Comparison of ENCODE assay signal across 9 mouse cellular contexts in genomic region chr11:117267828-117268227, GRCm38 (mm10).
DNase-seq lines count a peak whose midpoint lies in the region; ATAC-seq lines count a peak whose summit lies in the region.
"Had no signal": no experiment of that assay in that cellular context is flagged by ENCODE, and none has a peak within 500 bp of the region (broad histone marks: within the 10 kb centered on the region; RNA-seq: fewer than 3 reads in every experiment).

No protein-coding gene starts in this region.

- H3K4me1 ChIP-seq in heart, embryonic 13.5 days = peaks cover 70% of the 10 kb centered on the region
- peaks cover 95% of the 10 kb centered on the region for H3K4me1 ChIP-seq in embryonic facial prominence, embryonic 10.5 days
- peaks cover 71% of the 10 kb centered on the region for H3K4me1 ChIP-seq in hindbrain, embryonic 13.5 days (replicated peaks)
- peaks cover 42% of the 10 kb centered on the region for H3K4me1 ChIP-seq in midbrain, embryonic 11.5 days (ENCODE audit: control insufficient read depth, insufficient read depth, low read length)

- peak overlapping the region; percentile 70 for H3K4me3 ChIP-seq in heart, embryonic 13.5 days
- peak overlapping the region; percentile 88 for H3K4me3 ChIP-seq in embryonic facial prominence, embryonic 10.5 days
- peak overlapping the region; percentile 57 for H3K4me3 ChIP-seq in hindbrain, embryonic 13.5 days
- peak overlapping the region; percentile 71 for H3K4me3 ChIP-seq in midbrain, embryonic 11.5 days (ENCODE audit: low read depth, low read length)

- H3K36me3 ChIP-seq in heart, embryonic 13.5 days = no peaks in the 10 kb centered on the region
- H3K36me3 ChIP-seq in embryonic facial prominence, embryonic 10.5 days (replicated peaks) = peaks cover 29% of the 10 kb centered on the region
- no peaks in the 10 kb centered on the region for H3K36me3 ChIP-seq in hindbrain, embryonic 13.5 days
- no peaks in the 10 kb centered on the region for H3K36me3 ChIP-seq in midbrain, embryonic 11.5 days (ENCODE audit: control insufficient read depth, insufficient read depth, low read length)

- peaks cover 28% of the 10 kb centered on the region for H3K27me3 ChIP-seq in heart, embryonic 13.5 days (replicated peaks)
- no peaks in the 10 kb centered on the region for H3K27me3 ChIP-seq in embryonic facial prominence, embryonic 10.5 days (replicated peaks; ENCODE audit: low read depth, poor library complexity, severe bottlenecking)
- peaks cover 10% of the 10 kb centered on the region; the same call in 1 of the 2 replicates for H3K27me3 ChIP-seq in hindbrain, embryonic 13.5 days
- peaks cover 2% of the 10 kb centered on the region; the same call in 1 of the 2 replicates for H3K27me3 ChIP-seq in midbrain, embryonic 11.5 days (ENCODE audit: control insufficient read depth, insufficient read depth, low read length)

- DNase-seq in heart, postnatal 10 days = no peak
- DNase-seq in embryonic facial prominence, embryonic 10.5 days (ENCODE audit: low spot score) = no peak
- DNase-seq in midbrain, embryonic 11.5 days (ENCODE audit: low spot score, missing footprints) = no peak
- no peak for DNase-seq in layer of hippocampus, adult 11-12 months (ENCODE audit: low spot score)
- DNase-seq in lung, adult 18-20 months = no peak
- DNase-seq: layer of hippocampus, adult 9-11 months had no signal

- peak overlapping the region; percentile 90 for H3K9ac ChIP-seq in heart, embryonic 13.5 days
- H3K9ac ChIP-seq in hindbrain, embryonic 13.5 days = peak overlapping the region; percentile 56
- peak overlapping the region; percentile 45 for H3K9ac ChIP-seq in midbrain, embryonic 11.5 days (ENCODE audit: low read length)

- no peak for ATAC-seq in heart, embryonic 13.5 days (ENCODE audit: extremely low read depth, insufficient number of reproducible peaks, low FRiP score, low TSS enrichment)
- ATAC-seq in hindbrain, embryonic 13.5 days (ENCODE audit: low FRiP score) = no peak
- ATAC-seq in midbrain, embryonic 11.5 days (ENCODE audit: low FRiP score) = no peak
- no peak for ATAC-seq in erythroblast, adult 5-6 weeks (replicated peaks; ENCODE audit: low FRiP score, poor library complexity, severe bottlenecking)

- H3K27ac ChIP-seq in heart, embryonic 13.5 days (replicated peaks) = peak overlapping the region; percentile 88
- peak overlapping the region; percentile 96 for H3K27ac ChIP-seq in embryonic facial prominence, embryonic 10.5 days (replicated peaks)
- H3K27ac ChIP-seq in hindbrain, embryonic 13.5 days = peak overlapping the region; percentile 44; the same call in 1 of the 2 replicates
- H3K27ac ChIP-seq in midbrain, embryonic 11.5 days (ENCODE audit: low read depth, low read length) = no peak overlapping the region

- intact Hi-C loops in heart, postnatal 10 days (cut with DNase I) = loop anchor here (2.0 kb wide), 3 partner anchors 29 to 91 kb away; no protein-coding TSS in a partner anchor

- WGBS in heart, embryonic 13.5 days = 5% methylated on average over 4 of the region's 4 CpGs
- WGBS in embryonic facial prominence, embryonic 10.5 days = 8% methylated on average over 4 of the region's 4 CpGs
- WGBS in hindbrain, embryonic 13.5 days = 23% methylated on average over 4 of the region's 4 CpGs
- 24% methylated on average over 4 of the region's 4 CpGs for WGBS in midbrain, embryonic 11.5 days

- H3K4me2 ChIP-seq in heart, embryonic 13.5 days = peak overlapping the region; percentile 82
- peak overlapping the region; percentile 86 for H3K4me2 ChIP-seq in hindbrain, embryonic 13.5 days
- peak overlapping the region; percentile 79 for H3K4me2 ChIP-seq in midbrain, embryonic 11.5 days

- no peaks in the 10 kb centered on the region for H3K9me3 ChIP-seq in heart, embryonic 13.5 days
- no peaks in the 10 kb centered on the region for H3K9me3 ChIP-seq in embryonic facial prominence, embryonic 10.5 days
- H3K9me3 ChIP-seq in hindbrain, embryonic 13.5 days = no peaks in the 10 kb centered on the region
- H3K9me3 ChIP-seq in midbrain, embryonic 11.5 days (ENCODE audit: control insufficient read depth, low read length) = no peaks in the 10 kb centered on the region
